In the genomic region with DNA sequence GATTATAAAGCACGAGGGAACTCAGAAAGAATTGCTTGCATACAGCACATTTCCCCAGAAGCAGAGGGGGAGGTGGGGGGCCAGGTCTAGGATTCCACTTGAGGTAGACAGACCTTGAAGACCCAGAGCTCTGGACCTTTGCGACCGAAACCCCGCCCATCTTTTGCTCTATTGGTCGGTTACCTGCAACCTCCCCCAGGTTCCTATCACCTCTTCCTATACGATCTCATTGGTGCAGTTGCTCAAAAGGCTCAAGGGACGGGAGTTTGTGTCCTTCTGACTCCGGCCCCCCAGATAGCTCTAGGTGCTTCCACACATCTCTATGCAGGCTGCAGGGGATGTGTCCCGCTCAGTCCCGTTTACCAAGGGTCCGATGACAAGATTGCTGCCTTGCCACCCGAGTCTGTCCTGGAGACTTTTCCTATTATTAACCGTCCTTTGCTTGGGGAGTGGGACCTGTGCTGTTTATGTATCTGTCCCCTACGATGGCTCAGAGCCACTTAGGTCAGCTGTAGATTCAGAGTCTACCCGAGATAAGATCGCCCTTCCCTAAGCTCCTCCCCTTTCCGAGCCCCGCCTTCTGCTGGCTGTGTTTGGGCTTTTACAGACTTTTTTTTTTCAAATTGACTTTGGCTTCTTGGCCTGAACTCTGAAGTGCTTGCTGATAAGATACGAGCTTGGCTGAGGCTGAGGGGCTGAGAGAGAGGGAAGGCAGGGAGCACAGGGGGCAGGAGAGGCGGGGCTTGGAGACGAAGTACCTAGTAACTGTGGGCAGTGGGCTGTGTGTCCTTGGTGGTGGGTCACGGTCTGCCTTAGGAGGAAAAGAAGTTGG, we compare ENCODE assay signal across 8 mouse cellular contexts. TPM values are rescaled to one million over a fixed set of nuclear protein-coding genes. Genes with fewer than 3 reads are reported as not detected.
DNase-seq lines count a peak whose midpoint lies in the region; ATAC-seq lines count a peak whose summit lies in the region.

No protein-coding gene starts in this region.

- no peak for ATAC-seq in erythroblast, adult 5-6 weeks (replicated peaks; ENCODE audit: low FRiP score, poor library complexity, severe bottlenecking)
- ATAC-seq in heart, embryonic 11.5 days (replicated peaks; ENCODE audit: insufficient number of reproducible peaks, low FRiP score, low TSS enrichment) = 0 out of 2 replicates have a peak, but pooled peaks have one; percentile 37
- ATAC-seq in lung, embryonic 16.5 days (ENCODE audit: low read depth) = peak; percentile 59
- peak; percentile 67 for ATAC-seq in stomach, embryonic 15.5 days (ENCODE audit: insufficient read depth, low FRiP score, low read depth)

- H3K9me3 ChIP-seq in erythroblast, embryonic 14.5 days (ENCODE audit: control insufficient read depth, low read length) = peaks cover under 1% of the 10 kb centered on the region; the same call in 1 of the 2 replicates
- no peaks in the 10 kb centered on the region for H3K9me3 ChIP-seq in heart, embryonic 11.5 days (replicated peaks; ENCODE audit: control insufficient read depth, low read length)
- H3K9me3 ChIP-seq in lung, embryonic 16.5 days (ENCODE audit: control insufficient read depth, low read length) = no peaks in the 10 kb centered on the region
- no peaks in the 10 kb centered on the region for H3K9me3 ChIP-seq in stomach, embryonic 15.5 days

- H3K27ac ChIP-seq in heart, embryonic 11.5 days (ENCODE audit: low read depth, low read length) = 0 out of 2 replicates have a peak overlapping the region, but pooled peaks have one; percentile 41
- peak overlapping the region; percentile 83 for H3K27ac ChIP-seq in lung, embryonic 16.5 days (ENCODE audit: low read length)
- no peak overlapping the region for H3K27ac ChIP-seq in stomach, embryonic 15.5 days

- H3K4me2 ChIP-seq in heart, embryonic 11.5 days = peak overlapping the region; percentile 71
- H3K4me2 ChIP-seq in lung, embryonic 16.5 days (ENCODE audit: low read depth, low read length) = peak overlapping the region; percentile 59
- peak overlapping the region; percentile 55 for H3K4me2 ChIP-seq in stomach, embryonic 15.5 days

- H3K9ac ChIP-seq in heart, embryonic 11.5 days (ENCODE audit: low read depth, low read length) = peak overlapping the region; percentile 46; the same call in 1 of the 2 replicates
- peak overlapping the region; percentile 16; the same call in 1 of the 2 replicates for H3K9ac ChIP-seq in lung, embryonic 16.5 days (ENCODE audit: low read length)
- no peak overlapping the region for H3K9ac ChIP-seq in stomach, embryonic 15.5 days

- DNase-seq in adrenal gland, postnatal 36 days = peak; percentile 85 to 88
- peak; percentile 77 for DNase-seq in kidney, adult 9 months
- no peak for DNase-seq in gastrocnemius, postnatal 25 days

- H3K4me1 ChIP-seq in erythroblast, embryonic 14.5 days (ENCODE audit: control insufficient read depth) = peaks cover 12% of the 10 kb centered on the region
- peaks cover 36% of the 10 kb centered on the region for H3K4me1 ChIP-seq in heart, embryonic 11.5 days (ENCODE audit: control insufficient read depth, insufficient read depth, low read length)
- peaks cover 35% of the 10 kb centered on the region for H3K4me1 ChIP-seq in lung, embryonic 16.5 days (replicated peaks; ENCODE audit: control insufficient read depth, insufficient read depth, low read length)
- H3K4me1 ChIP-seq in stomach, embryonic 15.5 days = peaks cover 10% of the 10 kb centered on the region

- WGBS in heart, embryonic 11.5 days (ENCODE audit: insufficient replicate concordance) = 2% methylated on average over 22 of the region's 22 CpGs
- WGBS in lung, embryonic 16.5 days = 6% methylated on average over 22 of the region's 22 CpGs
- WGBS in stomach, embryonic 15.5 days = 11% methylated on average over 22 of the region's 22 CpGs

- H3K27me3 ChIP-seq in erythroblast, embryonic 14.5 days (ENCODE audit: control insufficient read depth) = no peaks in the 10 kb centered on the region
- no peaks in the 10 kb centered on the region for H3K27me3 ChIP-seq in heart, embryonic 11.5 days (ENCODE audit: control insufficient read depth, insufficient read depth, low read length)
- no peaks in the 10 kb centered on the region for H3K27me3 ChIP-seq in lung, embryonic 16.5 days (ENCODE audit: control insufficient read depth, insufficient read depth, low read depth, low read length)
- no peaks in the 10 kb centered on the region for H3K27me3 ChIP-seq in stomach, embryonic 15.5 days (replicated peaks)

- H3K4me3 ChIP-seq in erythroblast, embryonic 14.5 days (replicated peaks) = peak overlapping the region; percentile 6
- peak overlapping the region; percentile 24 for H3K4me3 ChIP-seq in heart, embryonic 11.5 days (ENCODE audit: low read depth, low read length)
- peak overlapping the region; percentile 37 for H3K4me3 ChIP-seq in lung, embryonic 16.5 days (ENCODE audit: low read length)
- H3K4me3 ChIP-seq in stomach, embryonic 15.5 days (replicated peaks) = peak overlapping the region; percentile 25

- H3K36me3 ChIP-seq in erythroblast, embryonic 14.5 days (ENCODE audit: control insufficient read depth) = no peaks in the 10 kb centered on the region
- H3K36me3 ChIP-seq in heart, embryonic 11.5 days (ENCODE audit: control insufficient read depth, insufficient read depth, low read length) = no peaks in the 10 kb centered on the region
- no peaks in the 10 kb centered on the region for H3K36me3 ChIP-seq in lung, embryonic 16.5 days (ENCODE audit: control insufficient read depth, insufficient read depth, low read length)
- no peaks in the 10 kb centered on the region for H3K36me3 ChIP-seq in stomach, embryonic 15.5 days

RNA-seq across cellular contexts. Expression of gene Ptpn1, which starts 44.1 kb away (rescaled TPM):
- 1.9 TPM in 2 replicates for polyA plus RNA-seq in erythroblast, embryonic 14.5 days (2012)
- total RNA-seq in erythroblast, adult 5-6 weeks (2015; ENCODE audit: low replicate concordance) = 11.7 and 11.9 TPM in 2 replicates
- 8.9 and 9.1 TPM in 2 replicates for total RNA-seq in erythroblast, adult 5-6 weeks (2017; ENCODE audit: low replicate concordance)
- 10 to 100 TPM; 57.2 to 65.2 TPM for total RNA-seq in adrenal gland, postnatal 36 days (2021)
- 43.5 and 46.7 TPM in 2 replicates for polyA plus RNA-seq in heart, embryonic 11.5 days (2014; fragmentation: Nextera tagmentation; extraction: Ambion mirVana)
- 56.3 and 73.3 TPM in 2 replicates for polyA plus RNA-seq in lung, embryonic 16.5 days (2015; fragmentation: Nextera tagmentation; extraction: Ambion mirVana)
- 52.8 and 54.8 TPM in 2 replicates for polyA plus RNA-seq in stomach, embryonic 15.5 days (2015; fragmentation: Nextera tagmentation; extraction: Ambion mirVana)
- 10 to 100 TPM; 13.5 to 14.3 TPM for total RNA-seq in gastrocnemius, postnatal 25 days (2021)

Comparison
In these comparisons a context has a peak if more than half of its experiments do, and no peak if none do; other contexts are left out.
1. RNA of gene Ptpn1, which starts 44.1 kb away (polyA plus RNA-seq): 56.3 to 73.3 TPM in lung, embryonic 16.5 days, 52.8 to 54.8 TPM in stomach, embryonic 15.5 days and 43.5 to 46.7 TPM in heart, embryonic 11.5 days; 1.9 TPM in erythroblast, embryonic 14.5 days; every median in the first group is over 10 times any median in the second.
2. Peak in every context shown above with its lines, with median percentiles within 50 percentile points of each other: H3K4me3 ChIP-seq and H3K4me2 ChIP-seq.